Mouse (Mus musculus) limb, embryonic 14.5 days (tissue): ENCODE measurements around the gene Smyd3. TPM values are rescaled to one million over a fixed set of nuclear protein-coding genes. Genes with fewer than 3 reads are reported as not detected.

Experiments
- ATAC-seq: fragments of 200-750 bp; cut with Nextera tagmentation; 2 replicates; pipeline ENCODE4 v1.8.0; 2017; ENCODE audit warnings: low read depth, moderate number of reproducible peaks, moderate TSS enrichment; ENCODE audit not compliant: low FRiP score
- DNase-seq: peaks from one replicate; pipeline ENCODE4 v3.0.0-alpha.2; 2015; ENCODE audit warnings: low spot score
- H3K27ac ChIP-seq: fragments of 300-500 bp; sonication (generic); replicated peaks from 2 replicates; pipeline ENCODE4 v1.5.1; 2014; ENCODE audit warnings: low read depth, mild to moderate bottlenecking, low read length, moderate library complexity, mixed read lengths
- H3K27me3 ChIP-seq: fragments of 300-500 bp; sonication (generic); 2 replicates; pipeline ENCODE4 v1.6.1; 2014; ENCODE audit warnings: low read length, mixed read lengths; ENCODE audit not compliant: control insufficient read depth, insufficient read depth
- H3K36me3 ChIP-seq: fragments of 300-500 bp; sonication (generic); 2 replicates; pipeline ENCODE4 v1.6.1; 2014; ENCODE audit warnings: mild to moderate bottlenecking, low read length, moderate library complexity, mixed read lengths; ENCODE audit not compliant: control insufficient read depth, insufficient read depth
- H3K4me1 ChIP-seq: fragments of 300-500 bp; sonication (generic); 2 replicates; pipeline ENCODE4 v1.6.1; 2014; ENCODE audit warnings: antibody characterized with exemption, low read length, mixed read lengths; ENCODE audit not compliant: control insufficient read depth, insufficient read depth
- H3K4me2 ChIP-seq: fragments of 300-500 bp; sonication (generic); replicated peaks from 2 replicates; pipeline ENCODE4 v1.6.1; 2014; ENCODE audit warnings: low read depth, mild to moderate bottlenecking, low read length, moderate library complexity; ENCODE audit not compliant: severe bottlenecking
- H3K4me3 ChIP-seq: fragments of 300-500 bp; sonication (generic); replicated peaks from 2 replicates; pipeline ENCODE4 v1.5.1; 2014; ENCODE audit warnings: low read length
- H3K9ac ChIP-seq: fragments of 300-500 bp; sonication (generic); 2 replicates; pipeline ENCODE4 v1.6.1; 2014; ENCODE audit warnings: mild to moderate bottlenecking, low read depth, low read length, moderate library complexity; ENCODE audit not compliant: severe bottlenecking
- H3K9me3 ChIP-seq: fragments of 300-500 bp; sonication (generic); 2 replicates; pipeline ENCODE4 v1.6.1; 2016; ENCODE audit warnings: low read length; ENCODE audit not compliant: control insufficient read depth
- POLR2A ChIP-seq: fragments of 200-500 bp; IDR thresholded peaks from 2 replicates; pipeline ENCODE4 v1.8.0; 2012; ENCODE audit warnings: inconsistent platforms, mild to moderate bottlenecking, moderate library complexity, borderline replicate concordance; ENCODE audit not compliant: insufficient read depth, insufficient read length; ENCODE audit errors: extremely low read depth
- WGBS: fragments of 180-500 bp; shearing (Covaris S2); extraction: QIAGEN DNeasy Blood & Tissue Kit; methylation state at CpG from one replicate; pipeline ENCODE4 v1.1.7; 2014; 5-methylcytosine and 5-hydroxymethylcytosine counted together
- polyA plus RNA-seq, 2 experiments: library from polyadenylated mRNA; depleted of rRNA in 1 of 2; stranded (reverse) in 1 of 2; unstranded in 1 of 2; fragments of >200 nt; fragmentation: Nextera tagmentation in 1 of 2; extraction: Ambion mirVana in 1 of 2; gene quantifications; 2 replicates each; pipeline versions ENCODE4 v1.2.1 to v1.2.3; 2012 to 2014

The Smyd3 gene
- polyA plus RNA-seq, 2 experiments, result 9.8 to 21.5 TPM

- Histone ChIP-seq H3K36me3 (no peaks in the 10 kb centered on the region), H3K9me3 (no peaks in the 10 kb centered on the region), H3K27me3 (no peaks in the 10 kb centered on the region), H3K27ac (no peak overlapping the region), H3K9ac (no peak overlapping the region), H3K4me2 (no peak overlapping the region), H3K4me3 (no peak overlapping the region), H3K4me1 (no peaks in the 10 kb centered on the region)
- no peak for DNase-seq
- TF ChIP-seq POLR2A, result no peak
- no peak for ATAC-seq
- WGBS, result 81% methylated on average over 3 of the region's 3 CpGs
These were observed 267.5 kb downstream of the Smyd3 start for GRCm38 (mm10) chr1:179250388-179250787.

GRCm38 (mm10) chr1:179243554-179243953 is 274.3 kb downstream of the Smyd3 start:
- H3K4me1 ChIP-seq, result no peaks in the 10 kb centered on the region
- H3K27me3 ChIP-seq, result no peaks in the 10 kb centered on the region
- no peak overlapping the region for H3K4me2 ChIP-seq
- H3K9ac ChIP-seq, result no peak overlapping the region
- H3K9me3 ChIP-seq, result no peaks in the 10 kb centered on the region
- no peak for TF ChIP-seq POLR2A
- no peak overlapping the region for H3K4me3 ChIP-seq
- no peak for DNase-seq
- ATAC-seq, result no peak
- WGBS, result 85% methylated on average over 8 of the region's 8 CpGs
- no peak overlapping the region for H3K27ac ChIP-seq
- no peaks in the 10 kb centered on the region for H3K36me3 ChIP-seq

GRCm38 (mm10) chr1:179240663-179241279 is 277.1 kb downstream of the Smyd3 start:
- no peak for ATAC-seq
- no peak overlapping the region for H3K4me3 ChIP-seq
- no peak for TF ChIP-seq POLR2A
- H3K9me3 ChIP-seq, result no peaks in the 10 kb centered on the region
- H3K27ac ChIP-seq, result no peak overlapping the region
- H3K4me1 ChIP-seq, result no peaks in the 10 kb centered on the region
- H3K9ac ChIP-seq, result no peak overlapping the region
- 50% methylated on average over 6 of the region's 6 CpGs for WGBS
- no peak for DNase-seq
- H3K4me2 ChIP-seq, result no peak overlapping the region
- no peaks in the 10 kb centered on the region for H3K36me3 ChIP-seq
- H3K27me3 ChIP-seq, result no peaks in the 10 kb centered on the region

GRCm38 (mm10) chr1:179238639-179239038 is 279.2 kb downstream of the Smyd3 start:
- Histone ChIP-seq H3K36me3 (no peaks in the 10 kb centered on the region), H3K27ac (no peak overlapping the region), H3K27me3 (no peaks in the 10 kb centered on the region), H3K9me3 (no peaks in the 10 kb centered on the region), H3K4me3 (no peak overlapping the region), H3K9ac (no peak overlapping the region), H3K4me2 (no peak overlapping the region), H3K4me1 (no peaks in the 10 kb centered on the region)
- TF ChIP-seq POLR2A, result no peak
- WGBS, result 87% methylated on average over 2 of the region's 2 CpGs
- DNase-seq (no peak), ATAC-seq (no peak)

GRCm38 (mm10) chr1:179237989-179238388 is 279.9 kb downstream of the Smyd3 start:
- H3K9ac ChIP-seq, result no peak overlapping the region
- H3K36me3 ChIP-seq, result no peaks in the 10 kb centered on the region
- H3K27me3 ChIP-seq, result no peaks in the 10 kb centered on the region
- H3K4me3 ChIP-seq, result no peak overlapping the region
- no peak for DNase-seq
- H3K9me3 ChIP-seq, result no peaks in the 10 kb centered on the region
- no peaks in the 10 kb centered on the region for H3K4me1 ChIP-seq
- ATAC-seq, result no peak
- no peak overlapping the region for H3K4me2 ChIP-seq
- TF ChIP-seq POLR2A, result no peak
- 26% methylated on average over 7 of the region's 7 CpGs for WGBS
- no peak overlapping the region for H3K27ac ChIP-seq
